Mouse (Mus musculus) lung, adult 18-20 months (tissue): ENCODE measurements at regions not wholly inside any gene's neighbourhood (a gene's known extent, or its start where the extent isn't known, plus 50 kb on each side); places are given as distances from the start of the nearest gene placed in this dataset.

Source experiments
- DNase-seq, 2 experiments: peaks; one replicate each; pipeline ENCODE4 v3.0.0; 2022; ENCODE audit warnings: mixed read lengths in 2 of 2

DNA sequence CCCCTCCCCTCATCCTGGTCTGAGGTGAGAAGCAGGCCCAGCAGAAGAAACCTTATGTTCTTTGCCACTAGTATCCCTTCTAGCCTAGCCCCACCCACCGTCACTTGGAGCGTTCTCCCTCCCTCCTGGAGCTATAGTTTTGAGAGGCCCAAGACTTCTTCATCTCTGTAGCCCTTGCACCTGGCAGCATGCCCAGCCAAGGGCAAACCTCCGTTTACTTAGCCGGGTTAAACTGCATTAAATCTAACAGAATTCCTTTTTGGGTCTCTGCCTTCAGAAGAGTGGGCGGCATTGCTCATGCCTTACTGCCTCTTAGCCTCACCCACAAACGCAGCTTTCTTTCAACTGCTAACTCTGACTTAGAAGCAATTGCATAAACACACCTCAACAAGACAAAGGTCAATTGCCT, 85.3 kb upstream of the Arntl start:
- DNase-seq: peak; percentile 11 to 47

DNA sequence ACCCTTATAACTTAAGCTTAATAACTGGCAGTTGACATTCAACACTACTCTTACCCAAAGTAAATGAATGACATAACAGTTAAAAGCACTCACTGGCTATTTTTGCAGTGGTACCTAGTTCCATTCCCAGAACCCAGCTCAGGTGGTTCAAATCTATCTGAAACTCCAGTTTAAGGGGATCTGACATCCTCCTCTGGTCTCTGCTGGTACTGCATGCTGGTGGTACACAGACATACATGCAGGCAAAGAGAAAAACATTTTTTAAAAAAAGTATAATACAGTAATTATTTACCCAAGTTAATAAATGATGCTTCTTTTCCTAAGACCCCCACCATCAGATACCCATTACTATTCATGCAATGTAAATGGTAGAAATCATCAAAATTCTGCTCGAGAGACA, 81.3 kb upstream of the Arntl start:
- DNase-seq: no peak

GRCm38 (mm10) chr7:113130552-113130951, 76.7 kb upstream of the Arntl start:
- no peak for DNase-seq

DNA sequence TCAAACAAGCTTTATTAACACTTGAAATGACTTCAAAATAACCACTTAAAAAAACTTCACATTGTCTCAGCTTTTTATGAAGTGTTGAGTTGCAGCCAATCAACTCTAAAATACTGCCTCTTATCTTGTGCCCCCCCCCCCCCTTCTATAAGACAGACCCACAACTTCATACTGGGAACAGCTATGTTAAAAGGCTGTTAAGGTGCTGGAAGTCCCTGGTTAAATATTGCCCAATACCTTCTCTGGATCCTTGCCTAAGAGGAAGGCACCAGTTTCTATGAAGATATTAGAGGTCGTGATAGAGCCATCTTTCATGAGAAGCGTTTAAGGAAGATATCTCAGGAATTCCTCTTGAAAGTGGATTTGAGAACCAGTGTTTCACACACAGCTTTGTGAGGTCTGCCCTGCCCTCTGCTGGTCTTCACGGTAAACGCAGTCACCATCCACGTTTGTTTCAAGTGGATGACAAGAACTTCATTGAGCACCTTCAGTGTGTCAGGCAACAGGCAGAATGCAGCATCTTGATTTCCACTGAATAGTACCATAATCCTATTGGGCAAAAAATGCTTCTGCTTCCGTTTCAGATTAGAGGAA, 75.2 kb upstream of the Arntl start:
- peak; percentile 76 to 78 for DNase-seq

GRCm38 (mm10) chr7:113133891-113134290, 73.4 kb upstream of the Arntl start:
- no peak for DNase-seq

- no peak for DNase-seq
These were observed 67.2 kb upstream of the Arntl start for GRCm38 (mm10) chr7:113140011-113140438.

- DNase-seq: no peak
These were observed 65.2 kb upstream of the Arntl start for GRCm38 (mm10) chr7:113141846-113142683.

DNA sequence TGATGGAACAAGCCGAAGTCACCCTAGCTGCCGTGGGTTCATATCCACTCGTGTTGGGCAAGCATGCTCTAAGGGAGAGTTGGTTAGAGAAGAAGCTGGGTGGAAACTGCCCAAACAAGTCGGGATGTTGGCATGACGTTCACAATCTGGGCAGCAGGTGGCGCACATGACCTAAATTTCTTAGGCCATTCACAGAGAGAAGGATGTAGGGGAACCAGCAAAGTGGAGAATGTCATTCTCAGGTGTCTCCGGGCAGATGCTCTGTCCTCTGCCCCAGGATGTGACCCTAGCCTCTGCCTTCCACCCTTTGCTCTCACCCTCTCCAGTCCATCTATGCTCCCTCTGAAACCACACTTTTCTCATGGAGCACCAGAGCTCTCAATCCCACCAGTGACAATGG, 63.7 kb upstream of the Arntl start:
- peak; percentile 80 to 82 for DNase-seq

DNA sequence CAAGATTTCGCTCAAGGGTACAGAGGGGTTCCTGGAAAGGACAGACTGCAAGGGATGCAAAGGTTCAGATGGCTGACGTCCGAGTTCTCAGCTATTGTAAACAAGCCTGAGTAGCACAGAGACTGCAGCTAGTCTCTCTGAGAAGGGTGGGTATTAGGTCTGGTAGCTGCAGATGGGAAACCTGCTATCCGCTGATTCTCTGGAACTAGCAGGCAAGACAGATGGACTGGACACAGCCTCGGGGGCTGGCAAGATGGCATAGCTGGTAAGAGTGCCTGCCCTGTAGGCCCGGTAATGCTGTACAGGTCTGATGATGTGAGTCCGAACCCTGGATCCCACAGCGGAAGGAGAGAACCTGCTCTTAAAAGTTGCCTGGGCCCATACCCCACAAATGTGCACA, 62.2 kb upstream of the Arntl start:
- DNase-seq: no peak

DNA sequence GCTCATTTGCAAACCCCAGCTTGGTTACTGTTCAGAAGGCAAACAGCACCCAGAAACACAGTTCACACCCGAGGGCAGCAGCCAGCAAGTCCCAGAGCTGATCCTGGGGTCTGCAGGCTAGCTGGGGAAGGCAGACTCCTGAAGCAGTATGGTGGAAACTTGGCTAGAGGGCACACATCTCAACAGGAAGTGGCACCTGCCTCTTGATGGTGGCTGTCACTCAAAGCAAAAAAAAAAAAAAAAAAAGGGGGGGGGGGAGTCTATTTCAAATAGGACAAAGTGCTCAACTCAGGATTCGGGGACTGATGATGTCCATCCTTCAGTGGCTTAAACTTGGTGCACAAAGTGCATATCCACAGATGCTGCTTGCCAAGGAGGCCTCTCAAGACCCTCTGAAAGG, 61.2 kb upstream of the Arntl start:
- no peak for DNase-seq

DNA sequence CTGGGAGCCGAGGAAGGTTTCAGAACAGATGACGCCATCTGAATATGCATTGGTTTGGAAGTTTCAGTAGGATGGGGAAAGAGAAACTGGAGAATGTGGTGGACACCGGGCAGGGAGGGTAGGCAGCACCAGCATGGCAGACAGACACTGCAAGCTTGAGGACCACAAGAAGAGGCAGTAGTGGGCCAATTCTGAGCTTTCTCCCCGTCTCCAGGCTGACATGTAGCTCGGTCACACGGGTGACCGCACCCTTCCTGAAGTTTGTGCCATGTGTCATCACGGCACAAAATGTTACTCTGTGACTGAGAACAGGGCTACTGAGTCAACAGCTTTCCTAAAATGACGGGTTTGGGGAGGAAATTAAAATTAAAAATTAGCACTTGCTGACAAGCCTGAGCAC, 60.7 kb upstream of the Arntl start:
- DNase-seq: no peak

GRCm38 (mm10) chr7:113147391-113148332, 59.6 kb upstream of the Arntl start:
- no peak for DNase-seq

- DNase-seq: no peak
These were observed 58.6 kb upstream of the Arntl start for GRCm38 (mm10) chr7:113148700-113149099.

GRCm38 (mm10) chr7:113149966-113150470, 57.2 kb upstream of the Arntl start:
- DNase-seq: no peak

DNA sequence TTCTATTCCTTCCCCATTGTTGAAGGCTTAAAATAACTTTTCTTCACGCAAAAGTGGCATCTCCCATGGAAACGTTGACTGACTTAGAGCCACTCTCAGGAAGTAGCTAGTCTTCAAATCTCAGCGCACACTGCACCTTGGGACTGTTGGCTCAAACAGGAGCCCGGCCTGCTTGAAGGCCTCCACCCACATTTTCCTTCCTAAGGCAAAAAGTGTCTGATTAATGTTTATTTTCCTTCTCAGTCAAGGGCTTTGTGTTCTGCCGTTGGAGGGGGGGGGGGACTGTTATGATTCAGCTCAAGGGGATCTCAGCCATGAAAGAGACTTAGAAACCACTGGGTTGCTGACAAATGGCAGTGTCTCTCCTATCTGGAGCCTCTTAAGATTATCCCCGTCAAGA, 56.5 kb upstream of the Arntl start:
- DNase-seq: peak in 1 of 2 experiments; percentile 37

GRCm38 (mm10) chr7:113151499-113151898, 55.8 kb upstream of the Arntl start:
- peak in 1 of 2 experiments; percentile 19 for DNase-seq

DNA sequence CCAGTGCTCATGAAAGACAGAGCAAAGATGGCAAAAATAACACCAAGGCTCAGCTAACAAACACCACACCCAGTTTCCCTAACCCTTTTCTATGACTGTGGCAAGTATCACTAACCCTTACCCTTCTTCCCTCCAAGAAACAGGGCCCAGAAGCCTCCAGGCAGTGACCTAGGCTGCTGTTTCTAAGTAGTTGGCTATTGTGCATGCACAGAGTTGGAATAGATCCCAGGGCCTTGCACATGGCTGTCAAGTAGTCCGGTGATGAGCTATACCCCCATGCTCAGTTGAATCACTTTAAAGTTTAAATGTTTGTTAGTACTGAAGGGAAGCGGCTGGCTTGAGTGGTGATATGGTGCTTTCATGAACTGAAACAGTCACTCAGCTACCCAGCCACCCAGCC, 53.9 kb upstream of the Arntl start:
- DNase-seq: no peak

GRCm38 (mm10) chr7:113154066-113154465, 53.2 kb upstream of the Arntl start:
- DNase-seq: no peak

DNA sequence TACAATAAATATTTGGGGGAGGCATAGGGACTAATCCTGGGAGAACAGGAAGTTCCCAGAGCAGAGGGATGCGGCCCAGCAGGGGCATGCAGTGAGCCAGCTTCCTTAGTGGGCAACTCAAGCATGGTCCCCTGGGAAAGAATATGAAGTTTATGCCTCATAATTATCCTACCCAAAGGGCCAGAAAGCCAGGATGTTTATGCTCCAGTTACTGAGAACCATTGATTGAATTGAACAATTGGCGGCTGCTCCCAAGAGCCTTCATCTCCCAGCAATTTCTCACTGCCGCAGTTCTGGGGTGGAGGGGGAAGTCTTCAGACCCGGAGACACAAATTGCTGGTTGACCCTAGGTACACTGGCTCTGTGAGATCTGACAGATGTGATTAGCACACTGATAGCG, 50.9 kb upstream of the Arntl start:
- no peak for DNase-seq

GRCm38 (mm10) chr7:113156861-113157747, 50.2 kb upstream of the Arntl start:
- DNase-seq: no peak
